Mouse (Mus musculus): Measurements from ENCODE around the gene Pygl. TPM values are rescaled to one million over a fixed set of nuclear protein-coding genes. Genes with fewer than 3 reads are reported as not detected.

Pygl gene
- total and polyA plus RNA-seq, 2 experiments from 2014 or later = 6.3 to 8.2 TPM

GRCm38 (mm10) chr12:70263721-70264120 lies 32.4 kb upstream of the Pygl start:
- H3K27ac ChIP-seq (ENCODE audit: low read depth, low read length) = no peak overlapping the region
- H3K4me2 ChIP-seq (ENCODE audit: low read depth) = no peak overlapping the region
- H3K36me3 ChIP-seq (ENCODE audit: insufficient read depth) = peaks cover 20% of the 10 kb centered on the region
- DNase-seq = no peak
- WGBS = 44% methylated on average over 7 of the region's 7 CpGs
- no peaks in the 10 kb centered on the region for H3K9me3 ChIP-seq (ENCODE audit: low read length)
- no peaks in the 10 kb centered on the region for H3K27me3 ChIP-seq (ENCODE audit: insufficient read depth, low read length)
- TF ChIP-seq CTCF (IDR thresholded peaks at IDR 0.05; ENCODE audit: low read depth) = no peak
- no peak overlapping the region for H3K9ac ChIP-seq
- ATAC-seq = no peak
- H3K4me1 ChIP-seq (ENCODE audit: insufficient read depth) = no peaks in the 10 kb centered on the region
- no peak overlapping the region for H3K4me3 ChIP-seq (ENCODE audit: low read depth, low read length)

GRCm38 (mm10) chr12:70262271-70262953 lies 31.1 kb upstream of the Pygl start:
- Histone ChIP-seq H3K36me3 (ENCODE audit: insufficient read depth) (peaks cover 10% of the 10 kb centered on the region), H3K27ac (ENCODE audit: low read depth, low read length) (no peak overlapping the region), H3K9me3 (ENCODE audit: low read length) (no peaks in the 10 kb centered on the region), H3K4me3 (ENCODE audit: low read depth, low read length) (no peak overlapping the region), H3K9ac (no peak overlapping the region), H3K4me2 (ENCODE audit: low read depth) (no peak overlapping the region), H3K4me1 (ENCODE audit: insufficient read depth) (no peaks in the 10 kb centered on the region), H3K27me3 (ENCODE audit: insufficient read depth, low read length) (no peaks in the 10 kb centered on the region)
- no peak for TF ChIP-seq CTCF (IDR thresholded peaks at IDR 0.05; ENCODE audit: low read depth)
- 93% methylated on average over 17 of the region's 17 CpGs for WGBS
- DNase-seq = no peak
- ATAC-seq = no peak

GRCm38 (mm10) chr12:70251210-70251884 lies 20.1 kb upstream of the Pygl start:
- TF ChIP-seq CTCF (IDR thresholded peaks at IDR 0.05; ENCODE audit: low read depth) = no peak
- peaks cover 8% of the 10 kb centered on the region; the same call in 1 of the 2 replicates for H3K36me3 ChIP-seq (ENCODE audit: insufficient read depth)
- no peak overlapping the region for H3K9ac ChIP-seq
- no peaks in the 10 kb centered on the region for H3K27me3 ChIP-seq (ENCODE audit: insufficient read depth, low read length)
- no peaks in the 10 kb centered on the region for H3K9me3 ChIP-seq (ENCODE audit: low read length)
- ATAC-seq (no peak; the same call in 1 of the 2 replicates), DNase-seq (no peak)
- no peak overlapping the region for H3K27ac ChIP-seq (ENCODE audit: low read depth, low read length)
- H3K4me1 ChIP-seq (ENCODE audit: insufficient read depth) = 0 out of 2 replicates have a peak, but pooled peaks cover 3% of the 10 kb centered on the region
- 85% methylated on average over 15 of the region's 15 CpGs for WGBS
- H3K4me2 ChIP-seq (ENCODE audit: low read depth) = no peak overlapping the region
- H3K4me3 ChIP-seq (ENCODE audit: low read depth, low read length) = no peak overlapping the region

GRCm38 (mm10) chr12:70249616-70250157 lies 18.4 kb upstream of the Pygl start:
- Histone ChIP-seq H3K4me3 (ENCODE audit: low read depth, low read length) (no peak overlapping the region), H3K27me3 (ENCODE audit: insufficient read depth, low read length) (no peaks in the 10 kb centered on the region), H3K9me3 (ENCODE audit: low read length) (no peaks in the 10 kb centered on the region), H3K4me2 (ENCODE audit: low read depth) (no peak overlapping the region), H3K9ac (no peak overlapping the region), H3K27ac (ENCODE audit: low read depth, low read length) (no peak overlapping the region), H3K4me1 (ENCODE audit: insufficient read depth) (0 out of 2 replicates have a peak, but pooled peaks cover 3% of the 10 kb centered on the region), H3K36me3 (ENCODE audit: insufficient read depth) (peaks cover 12% of the 10 kb centered on the region; the same call in 1 of the 2 replicates)
- ATAC-seq (no peak), DNase-seq (no peak)
- 74% methylated on average over 10 of the region's 10 CpGs for WGBS
- TF ChIP-seq CTCF (IDR thresholded peaks at IDR 0.05; ENCODE audit: low read depth) = no peak

GRCm38 (mm10) chr12:70247683-70248474 lies 16.6 kb upstream of the Pygl start:
- no peak for DNase-seq
- no peaks in the 10 kb centered on the region for H3K9me3 ChIP-seq (ENCODE audit: low read length)

GRCm38 (mm10) chr12:70242550-70242949 lies 11.3 kb upstream of the Pygl start:
- H3K27me3 ChIP-seq (ENCODE audit: insufficient read depth, low read length) = no peaks in the 10 kb centered on the region
- no peak for ATAC-seq
- 57% methylated on average over 7 of the region's 7 CpGs for WGBS
- H3K36me3 ChIP-seq (ENCODE audit: insufficient read depth) = 0 out of 2 replicates have a peak, but pooled peaks cover 4% of the 10 kb centered on the region
- no peaks in the 10 kb centered on the region for H3K4me1 ChIP-seq (ENCODE audit: insufficient read depth)
- H3K9ac ChIP-seq = no peak overlapping the region
- no peaks in the 10 kb centered on the region for H3K9me3 ChIP-seq (ENCODE audit: low read length)
- no peak overlapping the region for H3K4me3 ChIP-seq (ENCODE audit: low read depth, low read length)
- H3K4me2 ChIP-seq (ENCODE audit: low read depth) = no peak overlapping the region
- no peak for TF ChIP-seq CTCF (IDR thresholded peaks at IDR 0.05; ENCODE audit: low read depth)
- no peak for DNase-seq
- no peak overlapping the region for H3K27ac ChIP-seq (ENCODE audit: low read depth, low read length)

More at GRCm38 (mm10) chr12:70247683-70248474, 16.6 kb upstream of the Pygl start:
- no peak for TF ChIP-seq CTCF (IDR thresholded peaks at IDR 0.05; ENCODE audit: low read depth)
- 30% methylated on average over 15 of the region's 15 CpGs for whole genome bisulfite sequencing
- Histone ChIP-seq H3K4me2 (ENCODE audit: low read depth) (no peak overlapping the region), H3K27ac (ENCODE audit: low read depth, low read length) (no peak overlapping the region), H3K36me3 (ENCODE audit: insufficient read depth) (peaks cover 10% of the 10 kb centered on the region; the same call in 1 of the 2 replicates), H3K9ac (no peak overlapping the region), H3K4me3 (ENCODE audit: low read depth, low read length) (no peak overlapping the region), H3K27me3 (ENCODE audit: insufficient read depth, low read length) (no peaks in the 10 kb centered on the region), H3K4me1 (ENCODE audit: insufficient read depth) (0 out of 2 replicates have a peak, but pooled peaks cover 3% of the 10 kb centered on the region)
- peak; percentile 40; the same call in 1 of the 2 replicates for ATAC-seq

Data from forebrain, postnatal 0 days (tissue).